Mouse (Mus musculus) stomach, postnatal 0 days (tissue): Measurements from ENCODE around the gene Wipi1.

Experiments used
- CTCF ChIP-seq: IDR thresholded peaks from 2 replicates; pipeline ENCODE4 v1.5.1; 2016; ENCODE audit warnings: antibody characterized with exemption, low read depth, mild to moderate bottlenecking, moderate library complexity
- EP300 ChIP-seq: optimal IDR thresholded peaks from 2 replicates; pipeline ENCODE3; 2016; ENCODE audit warnings: antibody characterized with exemption

DNA sequence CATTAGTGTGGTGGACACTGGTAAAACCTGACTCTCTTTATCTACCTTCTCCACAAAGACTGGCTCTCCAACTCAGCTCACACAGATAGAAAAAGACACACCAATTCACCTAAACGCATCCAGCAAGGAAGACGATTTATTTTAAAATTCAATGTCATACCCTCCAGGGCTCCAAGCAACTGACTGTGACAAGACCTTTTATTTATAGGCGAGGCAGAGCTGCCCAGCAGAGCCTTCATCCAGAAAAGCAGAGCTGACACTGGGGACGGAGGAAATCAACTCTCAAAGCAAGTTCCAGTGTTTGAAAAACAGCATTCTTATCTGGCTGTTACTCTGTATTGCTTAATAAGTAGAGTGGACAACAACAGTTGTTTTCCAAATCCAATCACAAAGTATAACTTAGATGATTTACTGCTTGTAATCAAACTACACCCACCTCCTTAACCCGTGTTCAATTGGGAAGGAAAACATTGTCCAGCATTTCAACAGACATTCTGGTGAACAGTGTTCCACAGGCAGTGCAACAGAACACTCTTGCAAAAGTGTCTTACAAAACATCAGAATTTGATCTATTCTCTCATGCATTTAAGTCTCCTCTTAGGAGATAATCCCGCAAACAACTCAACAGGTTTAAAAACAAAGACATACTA, 2.7 kb downstream of the Wipi1 start:
- no peak for TF ChIP-seq CTCF
- no peak for TF ChIP-seq EP300
